Mouse (Mus musculus) heart, embryonic 11.5 days (tissue): ENCODE measurements around the gene Sh3bp5. TPM values are rescaled to one million over a fixed set of nuclear protein-coding genes. Genes with fewer than 3 reads are reported as not detected.

Source experiments
- ATAC-seq: fragments of 200-750 bp; cut with Nextera tagmentation; replicated peaks from 2 replicates; pipeline ENCODE4 v1.8.0; 2017; ENCODE audit warnings: moderate library complexity; ENCODE audit not compliant: insufficient number of reproducible peaks, low FRiP score, low TSS enrichment
- H3K27ac ChIP-seq: fragments of 300-500 bp; sonication (generic); 2 replicates; pipeline ENCODE4 v1.5.1; 2014; ENCODE audit warnings: mild to moderate bottlenecking, low read depth, low read length
- H3K27me3 ChIP-seq: fragments of 300-500 bp; sonication (generic); 2 replicates; pipeline ENCODE4 v1.6.1; 2014; ENCODE audit warnings: mild to moderate bottlenecking, low read length, mixed read lengths; ENCODE audit not compliant: control insufficient read depth, insufficient read depth
- H3K36me3 ChIP-seq: fragments of 300-500 bp; sonication (generic); 2 replicates; pipeline ENCODE4 v1.6.1; 2014; ENCODE audit warnings: mild to moderate bottlenecking, low read length, moderate library complexity, mixed read lengths; ENCODE audit not compliant: control insufficient read depth, insufficient read depth
- H3K4me1 ChIP-seq: fragments of 300-500 bp; sonication (generic); 2 replicates; pipeline ENCODE4 v1.6.1; 2014; ENCODE audit warnings: low read length; ENCODE audit not compliant: control insufficient read depth, insufficient read depth
- H3K4me2 ChIP-seq: fragments of 300-500 bp; sonication (generic); 2 replicates; pipeline ENCODE4 v1.6.1; 2014; ENCODE audit warnings: mild to moderate bottlenecking, moderate library complexity
- H3K4me3 ChIP-seq: fragments of 300-500 bp; sonication (generic); 2 replicates; pipeline ENCODE4 v1.5.1; 2014; ENCODE audit warnings: low read depth, low read length
- H3K9ac ChIP-seq: fragments of 300-500 bp; sonication (generic); 2 replicates; pipeline ENCODE4 v1.6.1; 2014; ENCODE audit warnings: mild to moderate bottlenecking, low read depth, low read length, moderate library complexity
- H3K9me3 ChIP-seq: fragments of 300-500 bp; sonication (generic); replicated peaks from 2 replicates; pipeline ENCODE4 v1.6.1; 2016; ENCODE audit warnings: low read length; ENCODE audit not compliant: control insufficient read depth
- WGBS: fragments of 180-500 bp; shearing (Covaris S2); extraction: QIAGEN DNeasy Blood & Tissue Kit; methylation state at CpG from one replicate; pipeline ENCODE4 v1.1.7; 2014; ENCODE audit not compliant: insufficient replicate concordance; 5-methylcytosine and 5-hydroxymethylcytosine counted together
- polyA plus RNA-seq: library from polyadenylated mRNA; unstranded; fragments of >200 nt; fragmentation: Nextera tagmentation; extraction: Ambion mirVana; gene quantifications from 2 replicates; pipeline ENCODE4 v1.2.1, GENCODE M21; 2014

Sh3bp5 gene
- polyA plus RNA-seq, 1 experiment from 2014 or later: 10.9 TPM

DNA sequence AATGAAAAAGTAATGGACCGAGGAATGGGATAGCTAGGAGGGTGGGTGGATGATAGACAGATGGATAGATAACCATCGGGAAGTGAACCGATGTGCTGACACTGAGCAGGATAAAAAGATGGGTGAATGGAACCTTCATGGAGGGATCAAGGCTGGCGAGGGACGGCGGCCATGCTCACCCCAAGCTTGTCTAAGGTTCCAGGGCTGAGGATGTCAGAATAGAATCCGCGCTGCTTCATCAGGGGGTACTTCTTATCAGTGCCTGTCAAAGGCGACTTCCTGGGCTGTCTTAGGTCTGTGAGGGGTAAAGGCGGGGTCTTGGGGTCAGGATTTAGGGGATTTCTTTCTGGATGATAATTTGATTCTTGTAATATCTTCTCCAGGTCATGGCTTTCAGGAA, 116.3 kb downstream of the Sh3bp5 start:
- Histone ChIP-seq H3K27me3 (0 out of 2 replicates have a peak, but pooled peaks cover 3% of the 10 kb centered on the region), H3K9ac (no peak overlapping the region), H3K27ac (no peak overlapping the region), H3K4me1 (no peaks in the 10 kb centered on the region), H3K4me3 (no peak overlapping the region), H3K4me2 (no peak overlapping the region), H3K9me3 (no peaks in the 10 kb centered on the region), H3K36me3 (no peaks in the 10 kb centered on the region)
- 64% methylated on average over 10 of the region's 10 CpGs for WGBS
- ATAC-seq: no peak

DNA sequence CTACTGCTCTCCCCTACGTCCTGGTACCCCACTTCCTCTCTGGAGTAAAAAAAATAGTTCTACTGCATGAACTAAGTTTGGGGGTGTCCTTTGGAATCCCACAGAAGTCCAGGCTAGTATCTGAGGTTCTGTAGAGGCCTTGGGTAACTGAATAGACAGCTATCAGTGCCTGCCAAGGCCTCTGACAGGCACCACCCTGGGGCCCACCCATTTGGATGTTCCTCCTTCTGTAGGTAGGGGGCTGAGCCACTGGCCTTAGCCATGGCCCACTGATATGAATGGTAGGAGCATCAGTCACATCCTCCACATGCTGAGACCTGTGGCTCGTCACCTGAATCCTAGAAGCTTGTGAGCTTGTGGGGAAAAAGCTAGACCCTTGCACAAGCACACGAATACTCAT, 118.1 kb downstream of the Sh3bp5 start:
- Histone ChIP-seq H3K4me1 (no peaks in the 10 kb centered on the region), H3K27ac (no peak overlapping the region), H3K4me2 (no peak overlapping the region), H3K27me3 (0 out of 2 replicates have a peak, but pooled peaks cover 3% of the 10 kb centered on the region), H3K9me3 (no peaks in the 10 kb centered on the region), H3K36me3 (no peaks in the 10 kb centered on the region), H3K4me3 (no peak overlapping the region), H3K9ac (no peak overlapping the region)
- no peak for ATAC-seq
- 72% methylated on average over 3 of the region's 3 CpGs for WGBS

DNA sequence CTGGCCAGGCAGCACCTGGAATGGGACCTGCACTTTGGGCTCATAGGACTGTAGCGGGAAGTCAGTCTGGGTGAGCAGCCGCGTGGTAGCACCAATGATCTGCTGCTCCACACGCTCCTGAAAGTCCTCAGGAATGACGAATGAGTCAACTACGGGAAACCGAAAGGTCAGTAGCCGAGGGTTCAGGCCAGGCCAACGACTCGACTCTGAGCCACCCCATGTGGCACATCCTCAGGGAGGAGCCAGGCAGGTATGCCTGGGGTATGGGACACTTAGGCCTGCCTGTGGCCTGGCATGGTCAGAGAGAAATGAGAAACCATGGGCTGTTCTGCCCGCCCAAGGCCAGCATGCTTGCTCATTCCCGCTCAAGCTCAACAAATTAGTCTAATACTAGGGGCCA, 119.3 kb downstream of the Sh3bp5 start:
- Histone ChIP-seq H3K27ac (no peak overlapping the region), H3K9ac (no peak overlapping the region), H3K4me3 (no peak overlapping the region), H3K9me3 (no peaks in the 10 kb centered on the region), H3K27me3 (0 out of 2 replicates have a peak, but pooled peaks cover 3% of the 10 kb centered on the region), H3K4me1 (no peaks in the 10 kb centered on the region), H3K36me3 (no peaks in the 10 kb centered on the region), H3K4me2 (no peak overlapping the region)
- ATAC-seq: no peak
- WGBS: 78% methylated on average over 12 of the region's 12 CpGs

DNA sequence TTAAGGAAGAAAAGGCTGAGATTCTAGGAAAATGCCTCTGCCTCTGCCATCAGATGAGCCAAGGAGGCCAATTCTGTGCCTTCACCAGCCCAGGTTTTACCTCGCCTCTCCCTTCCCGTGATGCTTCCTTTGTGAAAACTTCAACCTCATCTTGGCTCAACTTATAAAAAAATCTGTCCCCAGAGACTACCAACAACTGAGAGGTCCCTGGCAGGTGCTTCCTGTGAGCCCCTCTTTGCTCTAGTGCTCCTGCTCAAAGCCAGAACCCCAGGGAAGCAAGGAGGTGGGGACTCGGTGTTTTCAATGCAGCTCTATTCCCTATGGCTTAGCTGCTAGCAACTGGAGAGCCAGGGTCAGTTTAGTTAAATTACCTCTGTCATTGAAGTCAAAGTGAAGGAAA, 122.7 kb downstream of the Sh3bp5 start:
- Histone ChIP-seq H3K4me1 (no peaks in the 10 kb centered on the region), H3K4me2 (no peak overlapping the region), H3K9ac (no peak overlapping the region), H3K27me3 (peaks cover 3% of the 10 kb centered on the region; the same call in 1 of the 2 replicates), H3K4me3 (no peak overlapping the region), H3K36me3 (no peaks in the 10 kb centered on the region), H3K9me3 (no peaks in the 10 kb centered on the region), H3K27ac (no peak overlapping the region)
- no peak for ATAC-seq
- WGBS: 64% methylated on average over 3 of the region's 3 CpGs

Other genes starting within 250 kb of the Sh3bp5 start
- 3,123 and 3,177 TPM in 2 replicates for gene Tnnc1, start 227.8 kb downstream of the Sh3bp5 start, polyA plus RNA-seq
- gene Nisch, start 219.1 kb downstream of the Sh3bp5 start, polyA plus RNA-seq: 286 and 325 TPM in 2 replicates
- 0.03 and 0.08 TPM in 2 replicates for gene Sema3g, start 218.2 kb downstream of the Sh3bp5 start, polyA plus RNA-seq
- gene Phf7, start 184.8 kb downstream of the Sh3bp5 start, polyA plus RNA-seq: 7.4 and 8.7 TPM in 2 replicates
- gene Bap1, start 184.6 kb downstream of the Sh3bp5 start, polyA plus RNA-seq: 52.5 and 57.8 TPM in 2 replicates
- 1.5 TPM in 2 replicates for gene Dnah1, start 112.2 kb downstream of the Sh3bp5 start, polyA plus RNA-seq
- gene Capn7, start 99.4 kb downstream of the Sh3bp5 start, polyA plus RNA-seq: 35.4 and 42.2 TPM in 2 replicates
- 16.6 and 19.3 TPM in 2 replicates for gene Eaf1, start 58.3 kb upstream of the Sh3bp5 start, polyA plus RNA-seq
- 52.2 and 58.3 TPM in 2 replicates for gene Mettl6, start 59.0 kb upstream of the Sh3bp5 start, polyA plus RNA-seq
- gene Colq, start 155.3 kb upstream of the Sh3bp5 start, polyA plus RNA-seq: 4.7 and 6.8 TPM in 2 replicates
- gene Gm49387, start 204.8 kb upstream of the Sh3bp5 start, polyA plus RNA-seq: 0.84 TPM in 1 of 2 replicates, not detected in the other
- 22.3 and 25.0 TPM in 2 replicates for gene Btd, start 204.9 kb upstream of the Sh3bp5 start, polyA plus RNA-seq
- gene Hacl1, start 205.2 kb upstream of the Sh3bp5 start, polyA plus RNA-seq: 8.5 and 16.1 TPM in 2 replicates